Mouse (Mus musculus): Measurements from ENCODE around the gene Gm9999. TPM values are rescaled to one million over a fixed set of nuclear protein-coding genes. Genes with fewer than 3 reads are reported as not detected.
A peak's percentile ranks its signal among the peaks of the same experiment; 100 is the strongest.
"Not testable (repeated sequence)": the region's sequence is repeated elsewhere in the genome, so short reads cannot be mapped to it uniquely, and the experiment has no call there.

Gene Gm9999
- polyA plus RNA-seq, 1 experiment from 2014 or later: not detected

GRCm38 (mm10) chr7:46975456-46975855, 7.9 kb upstream of the Gm9999 start:
- H3K4me1 ChIP-seq: no peaks in the 10 kb centered on the region
- ATAC-seq (ENCODE audit: low FRiP score): no peak
- no peak overlapping the region for H3K9ac ChIP-seq (replicated peaks)
- no peak overlapping the region for H3K4me2 ChIP-seq
- H3K27me3 ChIP-seq (replicated peaks): no peaks in the 10 kb centered on the region
- WGBS: 86% methylated on average over 11 of the region's 11 CpGs
- no peaks in the 10 kb centered on the region for H3K9me3 ChIP-seq (replicated peaks)
- H3K27ac ChIP-seq (replicated peaks): no peak overlapping the region
- H3K36me3 ChIP-seq: no peaks in the 10 kb centered on the region
- H3K4me3 ChIP-seq (replicated peaks): no peak overlapping the region

GRCm38 (mm10) chr7:46985718-46986505, 2.5 kb downstream of the Gm9999 start:
- Histone ChIP-seq H3K27ac (replicated peaks) (0 out of 2 replicates have a peak overlapping the region, but pooled peaks have one; percentile 6), H3K27me3 (replicated peaks) (no peaks in the 10 kb centered on the region), H3K4me3 (replicated peaks) (no peak overlapping the region), H3K4me1 (peaks cover 3% of the 10 kb centered on the region; the same call in 1 of the 2 replicates), H3K9ac (replicated peaks) (no peak overlapping the region), H3K9me3 (replicated peaks) (no peaks in the 10 kb centered on the region), H3K36me3 (no peaks in the 10 kb centered on the region), H3K4me2 (no peak overlapping the region)
- WGBS: 63% methylated on average over 8 of the region's 8 CpGs
- no peak for ATAC-seq (ENCODE audit: low FRiP score)

GRCm38 (mm10) chr7:46986646-46987045, 3.3 kb downstream of the Gm9999 start:
- H3K9ac ChIP-seq (replicated peaks): no peak overlapping the region
- H3K4me2 ChIP-seq: no peak overlapping the region
- H3K27me3 ChIP-seq (replicated peaks): no peaks in the 10 kb centered on the region
- peaks cover 3% of the 10 kb centered on the region; the same call in 1 of the 2 replicates for H3K4me1 ChIP-seq
- no peak for ATAC-seq (ENCODE audit: low FRiP score)
- peaks cover 2% of the 10 kb centered on the region for H3K36me3 ChIP-seq
- 0 out of 2 replicates have a peak overlapping the region, but pooled peaks have one; percentile 6 for H3K27ac ChIP-seq (replicated peaks)
- no peaks in the 10 kb centered on the region for H3K9me3 ChIP-seq (replicated peaks)
- no peak overlapping the region for H3K4me3 ChIP-seq (replicated peaks)
- 36% methylated on average over 5 of the region's 5 CpGs for WGBS

- Histone ChIP-seq H3K4me3 (replicated peaks) (no peak overlapping the region), H3K36me3 (peaks cover 7% of the 10 kb centered on the region), H3K4me2 (no peak overlapping the region), H3K9me3 (replicated peaks) (no peaks in the 10 kb centered on the region), H3K9ac (replicated peaks) (no peak overlapping the region), H3K27ac (replicated peaks) (0 out of 2 replicates have a peak overlapping the region, but pooled peaks have one; percentile 6), H3K4me1 (peaks cover 3% of the 10 kb centered on the region; the same call in 1 of the 2 replicates), H3K27me3 (replicated peaks) (no peaks in the 10 kb centered on the region)
- ATAC-seq (ENCODE audit: low FRiP score): no peak
- WGBS: 48% methylated on average over 2 of the region's 2 CpGs
Observed at GRCm38 (mm10) chr7:46987073-46987472, 3.7 kb downstream of the Gm9999 start.

GRCm38 (mm10) chr7:46989387-46989786, 6.0 kb downstream of the Gm9999 start:
- ATAC-seq (ENCODE audit: low FRiP score); H3K4me2 ChIP-seq; H3K4me3 ChIP-seq (replicated peaks); H3K27me3 ChIP-seq (replicated peaks); H3K9me3 ChIP-seq (replicated peaks); H3K9ac ChIP-seq (replicated peaks); H3K4me1 ChIP-seq; H3K27ac ChIP-seq (replicated peaks): not testable (repeated sequence)
- WGBS: 80% methylated on average over 4 of the region's 4 CpGs
- peaks cover 23% of the 10 kb centered on the region for H3K36me3 ChIP-seq

GRCm38 (mm10) chr7:46993079-46993478, 9.7 kb downstream of the Gm9999 start:
- H3K36me3 ChIP-seq: peaks cover 56% of the 10 kb centered on the region
- no peak overlapping the region for H3K4me2 ChIP-seq

GRCm38 (mm10) chr7:46995558-46995957, 12.2 kb downstream of the Gm9999 start:
- Histone ChIP-seq H3K4me2 (no peak overlapping the region), H3K27me3 (replicated peaks) (no peaks in the 10 kb centered on the region), H3K9me3 (replicated peaks) (no peaks in the 10 kb centered on the region), H3K9ac (replicated peaks) (no peak overlapping the region), H3K4me1 (peaks cover 5% of the 10 kb centered on the region), H3K4me3 (replicated peaks) (no peak overlapping the region), H3K27ac (replicated peaks) (no peak overlapping the region), H3K36me3 (peaks cover 70% of the 10 kb centered on the region)
- ATAC-seq (ENCODE audit: low FRiP score): no peak
- 97% methylated on average over 3 of the region's 3 CpGs for WGBS

More at GRCm38 (mm10) chr7:46993079-46993478, 9.7 kb downstream of the Gm9999 start:
- ATAC-seq (ENCODE audit: low FRiP score): no peak
- 71% methylated on average over 8 of the region's 8 CpGs for WGBS
- H3K4me1 ChIP-seq: no peaks in the 10 kb centered on the region
- H3K27ac ChIP-seq (replicated peaks): no peak overlapping the region
- no peak overlapping the region for H3K9ac ChIP-seq (replicated peaks)
- H3K4me3 ChIP-seq (replicated peaks): no peak overlapping the region
- no peaks in the 10 kb centered on the region for H3K9me3 ChIP-seq (replicated peaks)
- no peaks in the 10 kb centered on the region for H3K27me3 ChIP-seq (replicated peaks)

- Histone ChIP-seq H3K27ac (replicated peaks) (no peak overlapping the region), H3K36me3 (peaks cover 64% of the 10 kb centered on the region), H3K4me2 (no peak overlapping the region), H3K9ac (replicated peaks) (no peak overlapping the region), H3K27me3 (replicated peaks) (no peaks in the 10 kb centered on the region), H3K4me1 (peaks cover 16% of the 10 kb centered on the region), H3K4me3 (replicated peaks) (no peak overlapping the region), H3K9me3 (replicated peaks) (no peaks in the 10 kb centered on the region)
- 96% methylated on average over 4 of the region's 4 CpGs for WGBS
- no peak for ATAC-seq (ENCODE audit: low FRiP score)
Observed at GRCm38 (mm10) chr7:46997008-46997407, 13.6 kb downstream of the Gm9999 start.

- no peak for ATAC-seq (ENCODE audit: low FRiP score)
- Histone ChIP-seq H3K27me3 (replicated peaks) (no peaks in the 10 kb centered on the region), H3K27ac (replicated peaks) (no peak overlapping the region), H3K9me3 (replicated peaks) (no peaks in the 10 kb centered on the region), H3K4me3 (replicated peaks) (no peak overlapping the region), H3K36me3 (peaks cover 60% of the 10 kb centered on the region), H3K4me2 (no peak overlapping the region), H3K9ac (replicated peaks) (no peak overlapping the region), H3K4me1 (peaks cover 24% of the 10 kb centered on the region)
- WGBS: 86% methylated on average over 21 of the region's 21 CpGs
Observed at GRCm38 (mm10) chr7:46997644-46998395, 14.4 kb downstream of the Gm9999 start.

GRCm38 (mm10) chr7:46998942-46999341, 15.6 kb downstream of the Gm9999 start:
- Histone ChIP-seq H3K27me3 (replicated peaks) (no peaks in the 10 kb centered on the region), H3K4me3 (replicated peaks) (no peak overlapping the region), H3K27ac (replicated peaks) (no peak overlapping the region), H3K9ac (replicated peaks) (no peak overlapping the region), H3K9me3 (replicated peaks) (no peaks in the 10 kb centered on the region), H3K4me1 (peaks cover 34% of the 10 kb centered on the region), H3K36me3 (peaks cover 50% of the 10 kb centered on the region), H3K4me2 (no peak overlapping the region)
- no peak for ATAC-seq (ENCODE audit: low FRiP score)
- 80% methylated on average over 2 of the region's 2 CpGs for WGBS

GRCm38 (mm10) chr7:46999983-47000643, 16.7 kb downstream of the Gm9999 start:
- Histone ChIP-seq H3K4me3 (replicated peaks) (no peak overlapping the region), H3K27ac (replicated peaks) (no peak overlapping the region), H3K9me3 (replicated peaks) (no peaks in the 10 kb centered on the region), H3K27me3 (replicated peaks) (no peaks in the 10 kb centered on the region), H3K4me2 (no peak overlapping the region), H3K4me1 (peaks cover 37% of the 10 kb centered on the region), H3K9ac (replicated peaks) (peak overlapping the region; percentile 7; the same call in 1 of the 2 replicates), H3K36me3 (peaks cover 39% of the 10 kb centered on the region)
- ATAC-seq (ENCODE audit: low FRiP score): no peak
- WGBS: 73% methylated on average over 8 of the region's 8 CpGs
